Mouse (Mus musculus) CH12.LX (cell line): ENCODE data around the gene Prr23a1. TPM values are rescaled to one million over a fixed set of nuclear protein-coding genes. Genes with fewer than 3 reads are reported as not detected.

Source experiments
- DNase-seq: peaks from one replicate; pipeline ENCODE4 v3.0.0-alpha.2; 2013; ENCODE audit errors: extremely low read depth
- H3K27ac ChIP-seq: 2 replicates; pipeline ENCODE4 v1.5.1; 2012; ENCODE audit warnings: low read depth, mild to moderate bottlenecking, control low read depth, moderate library complexity; ENCODE audit not compliant: insufficient read depth
- H3K27me3 ChIP-seq: replicated peaks from 2 replicates; pipeline ENCODE3; 2012; ENCODE audit warnings: inconsistent platforms
- H3K36me3 ChIP-seq, 2 experiments: replicated peaks in 1 of 2; 2 replicates each; pipeline versions ENCODE3 to v1.6.1; 2012; ENCODE audit warnings: inconsistent platforms in 1 of 2, low read length in 1 of 2, mild to moderate bottlenecking in 1 of 2, mixed read lengths in 1 of 2, moderate library complexity in 1 of 2; ENCODE audit not compliant: control insufficient read depth in 1 of 2, insufficient read depth in 1 of 2
- H3K4me1 ChIP-seq, 2 experiments: 2 replicates each; pipeline ENCODE4 v1.6.1; 2012; ENCODE audit warnings: inconsistent platforms in 1 of 2, moderate library complexity in 1 of 2; ENCODE audit not compliant: insufficient read depth in 2 of 2, control insufficient read depth in 1 of 2
- H3K4me2 ChIP-seq: 2 replicates; pipeline ENCODE4 v1.6.1; 2012; ENCODE audit warnings: low read depth, mild to moderate bottlenecking, control low read depth; ENCODE audit not compliant: poor library complexity, insufficient read depth, severe bottlenecking
- H3K4me3 ChIP-seq, 3 experiments: fragments of 150-350 bp in 1 of 3; sonication (generic) in 1 of 3; replicated peaks in 1 of 3; 2 replicates each; pipeline versions ENCODE3 to v1.5.1; 2011 to 2012; ENCODE audit warnings: low read depth in 2 of 3, low read length in 2 of 3, mild to moderate bottlenecking in 2 of 3, moderate library complexity in 2 of 3, control low read depth in 1 of 3, improper control_type of control experiment in 1 of 3, inconsistent platforms in 1 of 3, mixed read lengths in 1 of 3; ENCODE audit not compliant: poor library complexity in 1 of 3
- H3K79me2 ChIP-seq: replicated peaks from 2 replicates; pipeline ENCODE4 v1.6.1; 2012; ENCODE audit warnings: mild to moderate bottlenecking, moderate library complexity; ENCODE audit not compliant: control insufficient read depth, poor library complexity, insufficient read depth, severe bottlenecking; ENCODE audit errors: extremely low read depth
- H3K9ac ChIP-seq: 2 replicates; pipeline ENCODE4 v1.6.1; 2012; ENCODE audit warnings: low read depth, mild to moderate bottlenecking, control low read depth, moderate library complexity; ENCODE audit not compliant: insufficient read depth
- H3K9me3 ChIP-seq: replicated peaks from 2 replicates; pipeline ENCODE3; 2012; ENCODE audit warnings: low read length, inconsistent platforms, mixed read lengths
- CHD2 ChIP-seq: IDR thresholded peaks from 2 replicates; pipeline ENCODE4 v1.6.1; 2011; ENCODE audit warnings: low read length, improper control_type of control experiment
- E2F4 ChIP-seq: IDR thresholded peaks from 2 replicates; pipeline ENCODE4 v1.6.1; 2011; ENCODE audit warnings: low read depth, low read length, improper control_type of control experiment; ENCODE audit not compliant: insufficient replicate concordance
- ELF1 ChIP-seq: IDR thresholded peaks from 2 replicates; pipeline ENCODE4 v1.6.1; 2014; ENCODE audit warnings: low read depth, mild to moderate bottlenecking, inconsistent platforms, low read length, improper control_type of control experiment
- GABPA ChIP-seq: IDR thresholded peaks from 2 replicates; pipeline ENCODE4 v1.6.1; 2012; ENCODE audit warnings: low read depth, low read length, improper control_type of control experiment, inconsistent platforms; ENCODE audit not compliant: insufficient replicate concordance
- HCFC1 ChIP-seq: IDR thresholded peaks from 2 replicates; pipeline ENCODE4 v1.6.1; 2012; ENCODE audit warnings: low read depth, mild to moderate bottlenecking, inconsistent platforms, low read length, improper control_type of control experiment
- IRF4 ChIP-seq: IDR thresholded peaks from 2 replicates; pipeline ENCODE4 v1.6.1; 2014; ENCODE audit warnings: low read depth, mild to moderate bottlenecking, inconsistent platforms, low read length, improper control_type of control experiment
- JUN ChIP-seq: IDR thresholded peaks from 2 replicates; pipeline ENCODE4 v1.6.1; 2011; ENCODE audit warnings: low read depth, mild to moderate bottlenecking, low read length, improper control_type of control experiment, moderate library complexity; ENCODE audit not compliant: insufficient read depth
- MAX ChIP-seq: IDR thresholded peaks from 2 replicates; pipeline ENCODE4 v1.6.1; 2011; ENCODE audit warnings: low read length, improper control_type of control experiment
- MEF2A ChIP-seq: IDR thresholded peaks from 2 replicates; pipeline ENCODE4 v1.6.1; 2014; ENCODE audit warnings: low read depth, mild to moderate bottlenecking, inconsistent platforms, low read length, improper control_type of control experiment, borderline replicate concordance
- MXI1 ChIP-seq: IDR thresholded peaks from 2 replicates; pipeline ENCODE4 v1.6.1; 2011; ENCODE audit warnings: mild to moderate bottlenecking, low read depth, low read length, improper control_type of control experiment
- NELFE ChIP-seq: IDR thresholded peaks from 2 replicates; pipeline ENCODE4 v1.6.1; 2011; ENCODE audit warnings: low read depth, low read length, improper control_type of control experiment
- NRF1 ChIP-seq: IDR thresholded peaks from 2 replicates; pipeline ENCODE4 v1.6.1; 2014; ENCODE audit warnings: low read depth, mild to moderate bottlenecking, inconsistent platforms, low read length, improper control_type of control experiment, moderate library complexity
- PAX5 ChIP-seq: IDR thresholded peaks from 2 replicates; pipeline ENCODE4 v1.6.1; 2012; ENCODE audit warnings: low read length, inconsistent platforms, mixed read lengths
- POLR2A ChIP-seq: IDR thresholded peaks from 2 replicates; pipeline ENCODE4 v1.6.1; 2011; ENCODE audit warnings: low read depth, mild to moderate bottlenecking, improper control_type of control experiment, low read length
- POLR2AphosphoS2 ChIP-seq: IDR thresholded peaks from 2 replicates; pipeline ENCODE4 v1.6.1; 2011; ENCODE audit warnings: low read depth, low read length, improper control_type of control experiment
- RAD21 ChIP-seq: IDR thresholded peaks from 2 replicates; pipeline ENCODE4 v1.6.1; 2011; ENCODE audit warnings: low read depth, mild to moderate bottlenecking, low read length, improper control_type of control experiment, moderate library complexity
- RCOR1 ChIP-seq: conservative IDR thresholded peaks from 2 replicates; pipeline ENCODE4 v1.6.1; 2012; ENCODE audit warnings: low read depth, mild to moderate bottlenecking, inconsistent platforms, low read length, improper control_type of control experiment
- SMC3 ChIP-seq: IDR thresholded peaks from 2 replicates; pipeline ENCODE4 v1.6.1; 2011; ENCODE audit warnings: low read depth, low read length, improper control_type of control experiment
- TBP ChIP-seq: conservative IDR thresholded peaks from 2 replicates; pipeline ENCODE4 v1.6.1; 2011; ENCODE audit warnings: low read depth, low read length, improper control_type of control experiment
- TCF12 ChIP-seq: IDR thresholded peaks from 2 replicates; pipeline ENCODE4 v1.6.1; 2014; ENCODE audit warnings: low read depth, mild to moderate bottlenecking, inconsistent platforms, low read length, improper control_type of control experiment
- USF1 ChIP-seq: IDR thresholded peaks from 2 replicates; pipeline ENCODE4 v1.6.1; 2014; ENCODE audit warnings: low read depth, mild to moderate bottlenecking, inconsistent platforms, low read length, improper control_type of control experiment
- ZNF384 ChIP-seq: IDR thresholded peaks from 2 replicates; pipeline ENCODE4 v1.6.1; 2012; ENCODE audit warnings: low read depth, low read length, improper control_type of control experiment, inconsistent platforms
- dilution Hi-C: fragments of 300-500 bp; cut with MboI; formaldehyde crosslinking; loops from 2 replicates; pipeline ENCODE4 v1.14.3; 2020; ENCODE audit warnings: low sequenced_read_pairs; ENCODE audit not compliant: extremely low pct_unique_long_range_greater_than_20kb, extremely low pct_ligation_motif_present
- in situ Hi-C: fragments of 300-500 bp; cut with MboI; formaldehyde crosslinking; loops from 3 replicates; pipeline ENCODE4 v1.14.3; 2019; ENCODE audit warnings: low sequenced_read_pairs, low pct_ligation_motif_present, low pct_unique_long_range_greater_than_20kb, mixed read lengths
- polyA plus RNA-seq: library from polyadenylated mRNA; unstranded; fragments of >175 nt; gene quantifications from 2 replicates; pipeline ENCODE4 v1.2.1, GENCODE M21; 2012; ENCODE audit warnings: low read depth; ENCODE audit not compliant: insufficient read length
- total RNA-seq, 2 experiments: library from RNA; depleted of rRNA; stranded (reverse); fragments of 300-350 nt in 1 of 2; fragments of >200 nt in 1 of 2; gene quantifications; 2 replicates each; pipeline ENCODE4 v1.2.3; 2012 to 2014

Prr23a1 gene
- total and polyA plus RNA-seq, 3 experiments = not detected

DNA sequence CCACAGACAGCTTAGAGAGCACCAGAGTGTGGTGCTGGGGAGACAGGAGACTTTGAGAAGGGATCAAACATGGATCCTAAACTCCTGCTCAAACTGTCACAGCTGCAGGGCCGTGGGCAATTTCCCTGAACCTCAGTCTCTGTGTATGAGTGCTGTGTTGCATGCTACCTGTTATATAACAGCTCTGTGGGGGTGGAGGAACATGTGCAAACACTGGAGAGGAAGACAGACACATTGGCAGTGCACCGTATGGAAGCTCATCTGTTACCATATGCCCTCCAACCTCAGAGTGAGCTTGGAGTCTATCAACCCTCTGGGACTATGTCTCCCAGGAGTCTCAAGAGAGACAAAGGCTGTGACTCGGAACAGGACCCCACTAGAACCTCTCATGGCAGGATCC lies 36.4 kb upstream of the Prr23a1 start:
- Histone ChIP-seq H3K79me2 (no peaks in the 10 kb centered on the region), H3K36me3 (no peaks in the 10 kb centered on the region), H3K4me2 (no peak overlapping the region), H3K4me1 (peaks cover 3 to 8% of the 10 kb centered on the region in 2 experiments; a peak in 3 of 4 replicates), H3K9ac (no peak overlapping the region), H3K27ac (no peak overlapping the region), H3K9me3 (no peaks in the 10 kb centered on the region), H3K27me3 (peaks cover 22% of the 10 kb centered on the region), H3K4me3 (no peak overlapping the region)
- no peak for DNase-seq
- TF ChIP-seq MAX (no peak), JUN (no peak), TCF12 (no peak), POLR2AphosphoS2 (no peak), ELF1 (no peak), POLR2A (no peak), TBP (no peak), SMC3 (no peak)
- in situ Hi-C loops = loop anchor here (5.0 kb wide), 1 partner anchor 159 kb away; no protein-coding TSS in a partner anchor
- dilution Hi-C loops = no loop called here

DNA sequence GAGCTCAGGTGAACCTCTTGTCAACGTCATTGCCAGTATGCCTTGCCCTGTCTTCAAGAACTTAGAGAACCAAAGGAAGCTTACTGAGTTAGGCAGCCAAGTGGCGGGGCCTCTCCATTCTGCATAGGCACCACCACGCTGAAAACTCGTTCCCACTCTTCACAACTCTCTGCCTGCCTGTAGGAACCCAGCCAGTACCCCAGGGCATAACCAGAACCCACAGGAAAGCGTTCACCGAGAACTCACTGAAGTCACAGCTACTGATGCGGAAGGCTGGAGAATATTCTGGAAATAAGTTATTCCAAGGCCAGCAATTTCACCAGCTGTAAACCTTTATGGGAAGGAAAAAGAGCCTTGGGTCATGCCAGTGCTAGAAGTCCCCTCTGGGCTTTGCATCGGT lies 34.7 kb upstream of the Prr23a1 start:
- H3K9ac ChIP-seq = no peak overlapping the region
- H3K27ac ChIP-seq = no peak overlapping the region
- no peak for TF ChIP-seq HCFC1
- TF ChIP-seq NELFE = no peak
- no peak for TF ChIP-seq CHD2
- no peak for TF ChIP-seq MXI1
- no peak for TF ChIP-seq POLR2A
- no peak for TF ChIP-seq POLR2AphosphoS2
- no peak for TF ChIP-seq ZNF384
- TF ChIP-seq RCOR1 = no peak
- TF ChIP-seq RAD21 = no peak
- no peak for TF ChIP-seq MEF2A
- no peak for TF ChIP-seq NRF1
- TF ChIP-seq USF1 = no peak
- TF ChIP-seq IRF4 = no peak
- no peak for TF ChIP-seq E2F4
- no peak for TF ChIP-seq TBP
- TF ChIP-seq PAX5 = no peak
- TF ChIP-seq GABPA = no peak
- no peaks in the 10 kb centered on the region for H3K9me3 ChIP-seq
- H3K4me3 ChIP-seq = no peak overlapping the region
- no peak for DNase-seq
- H3K36me3 ChIP-seq = no peaks in the 10 kb centered on the region
- no peak overlapping the region for H3K4me2 ChIP-seq
- no peaks in the 10 kb centered on the region for H3K79me2 ChIP-seq
- no peaks in the 10 kb centered on the region for H3K4me1 ChIP-seq
- peaks cover 31% of the 10 kb centered on the region for H3K27me3 ChIP-seq
- in situ Hi-C loops (loop anchor here (5.0 kb wide), 1 partner anchor 160 kb away; no protein-coding TSS in a partner anchor), dilution Hi-C loops (no loop called here)
